Mouse (Mus musculus) Patski (cell line): ENCODE measurements at regions not wholly inside any gene's neighbourhood (a gene's known extent, or its start where the extent isn't known, plus 50 kb on each side); places are given as distances from the start of the nearest gene placed in this dataset.

ENCODE experiments used
- ATAC-seq: fragments of 100-300 bp; one replicate; pipeline ENCODE4 v1.8.0; 2021
- CTCF ChIA-PET: fragments of 350-600 bp; sonication (Branson Sonifier 250); formaldehyde crosslinking; loops from one replicate; lab custom pipeline; 2022; ENCODE audit warnings: inconsistent platforms; lab: Charles Lee
- POLR2A ChIA-PET: fragments of 350-600 bp; sonication (Branson Sonifier 250); formaldehyde crosslinking; loops from one replicate; lab custom pipeline; 2022; ENCODE audit warnings: antibody characterized with exemption, inconsistent platforms; lab: Charles Lee
- DNase-seq: peaks from one replicate; pipeline ENCODE4 v3.0.0-alpha.2; 2011; ENCODE audit warnings: low read depth, low spot score
- H3K27me3 ChIP-seq: fragments of 371-371 bp; one replicate; pipeline ENCODE4 v1.5.1; 2021
- CTCF ChIP-seq: fragments of 100-300 bp; IDR thresholded peaks from one replicate; pipeline ENCODE4 v1.5.1; 2021
- in situ Hi-C: fragments of 300-500 bp; cut with MboI; formaldehyde crosslinking; loops from 3 replicates; pipeline ENCODE4 v1.11.1; 2018; ENCODE audit warnings: low pct_unique_long_range_greater_than_20kb, mixed read lengths

GRCm38 (mm10) chr3:62159031-62159430, 179.1 kb upstream of the Arhgef26 start:
- H3K27me3 ChIP-seq, result no peaks in the 10 kb centered on the region
- TF ChIP-seq CTCF, result no peak
- POLR2A ChIA-PET, result no interaction called here
- in situ Hi-C loops, result no loop called here
- CTCF ChIA-PET, result no interaction called here
- DNase-seq, result peak; percentile 82
- ATAC-seq, result peak; percentile 99

GRCm38 (mm10) chr3:62170647-62171046, 167.5 kb upstream of the Arhgef26 start:
- CTCF ChIA-PET, result no interaction called here
- ATAC-seq (no peak), DNase-seq (no peak)
- POLR2A ChIA-PET, result no interaction called here
- in situ Hi-C loops, result no loop called here
- no peak for TF ChIP-seq CTCF
- H3K27me3 ChIP-seq, result no peaks in the 10 kb centered on the region

DNA sequence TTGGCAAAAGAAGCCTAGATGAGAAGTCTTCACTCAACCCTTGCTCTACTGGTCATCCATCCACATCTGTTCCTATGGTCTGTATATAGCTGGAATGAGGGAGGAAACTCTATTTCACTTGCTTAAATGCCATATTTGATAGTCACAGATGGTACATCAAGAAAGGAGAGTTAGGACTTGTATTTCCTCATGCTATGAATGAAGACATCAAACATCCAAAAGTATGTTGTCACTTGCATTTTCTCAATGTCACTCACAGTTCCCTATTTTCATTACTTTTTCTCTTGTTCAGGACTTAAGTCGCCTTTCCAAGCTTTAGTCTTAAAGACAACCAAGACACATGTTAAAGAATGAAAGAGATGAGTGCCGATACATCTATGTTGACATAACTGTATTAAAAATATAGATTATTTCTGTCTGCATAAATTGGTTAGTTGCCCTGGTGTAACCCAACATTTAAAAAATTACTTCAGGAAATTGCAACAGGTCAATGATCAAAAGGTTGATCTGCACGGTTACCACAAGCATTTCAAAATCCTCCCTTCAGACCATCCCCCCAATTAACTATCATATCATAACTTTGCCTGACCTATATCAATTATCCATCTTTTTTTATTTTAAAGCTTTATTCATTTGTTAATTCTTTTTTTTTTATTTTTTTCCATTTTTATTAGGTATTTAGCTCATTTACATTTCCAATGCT, 150.2 kb upstream of the Arhgef26 start:
- TF ChIP-seq CTCF, result no peak
- in situ Hi-C loops, result no loop called here
- ChIA-PET CTCF (no interaction called here), POLR2A (no interaction called here)
- no peak for DNase-seq
- no peak for ATAC-seq
- H3K27me3 ChIP-seq, result no peaks in the 10 kb centered on the region

DNA sequence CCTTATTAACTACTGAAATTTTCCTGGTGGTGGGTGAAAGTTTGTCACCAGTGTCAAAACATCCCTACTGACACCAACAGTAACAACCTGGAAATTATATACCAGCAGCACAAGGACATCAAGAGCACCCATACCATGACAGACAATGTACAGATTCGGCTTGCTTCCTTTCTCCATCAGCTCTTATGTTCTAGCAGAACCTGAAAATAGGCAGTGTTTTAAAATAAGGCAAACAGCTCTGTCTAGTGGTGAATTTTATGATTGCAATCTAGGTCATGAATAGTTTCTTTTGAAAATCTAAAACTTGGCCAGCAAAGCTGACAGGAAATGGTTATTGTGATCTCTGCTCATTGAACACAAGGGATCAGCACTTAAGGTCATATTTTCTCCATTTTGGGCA, 145.7 kb upstream of the Arhgef26 start:
- in situ Hi-C loops, result loop anchor here (5.0 kb wide), 1 partner anchor 950 kb away; no protein-coding TSS in a partner anchor
- CTCF ChIA-PET, result interaction anchor here (0.9 kb wide), 2 partner anchors 17 to 947 kb away, joined by 3 read pairs; no protein-coding TSS in a partner anchor
- DNase-seq (no peak), ATAC-seq (no peak)
- peak; percentile 50 for TF ChIP-seq CTCF
- H3K27me3 ChIP-seq, result peaks cover 16% of the 10 kb centered on the region
- POLR2A ChIA-PET, result no interaction called here

DNA sequence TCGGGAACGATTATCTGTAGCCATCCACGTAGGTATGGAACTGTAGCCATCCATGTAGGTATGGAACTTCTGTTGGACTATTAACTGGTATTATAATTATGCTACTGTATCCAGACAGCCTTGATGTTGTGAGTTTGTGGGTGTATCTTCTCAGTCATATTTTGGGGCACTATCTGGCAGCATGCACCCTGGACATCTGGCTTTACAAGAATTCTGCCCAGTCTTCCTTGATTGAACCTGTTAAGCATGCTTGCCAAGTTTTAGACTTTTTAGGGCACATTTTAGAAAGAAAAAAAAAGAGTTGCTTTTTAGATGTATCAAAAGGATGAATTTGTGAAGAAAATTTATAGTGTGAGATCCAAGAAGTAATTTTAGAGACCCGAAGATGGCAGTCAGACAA, 143.7 kb upstream of the Arhgef26 start:
- in situ Hi-C loops, result loop anchor here (5.0 kb wide), 1 partner anchor 952 kb away; no protein-coding TSS in a partner anchor
- CTCF ChIA-PET, result no interaction called here

GRCm38 (mm10) chr3:62196679-62197078, 141.5 kb upstream of the Arhgef26 start:
- in situ Hi-C loops, result no loop called here
- no peak for TF ChIP-seq CTCF
- no peak for DNase-seq
- peaks cover 16% of the 10 kb centered on the region for H3K27me3 ChIP-seq
- ATAC-seq, result no peak
- ChIA-PET CTCF (no interaction called here), POLR2A (no interaction called here)

More for the DNA sequence above, 143.7 kb upstream of the Arhgef26 start:
- POLR2A ChIA-PET, result no interaction called here
- no peak for ATAC-seq
- no peak for TF ChIP-seq CTCF
- DNase-seq, result no peak
- H3K27me3 ChIP-seq, result peaks cover 16% of the 10 kb centered on the region

DNA sequence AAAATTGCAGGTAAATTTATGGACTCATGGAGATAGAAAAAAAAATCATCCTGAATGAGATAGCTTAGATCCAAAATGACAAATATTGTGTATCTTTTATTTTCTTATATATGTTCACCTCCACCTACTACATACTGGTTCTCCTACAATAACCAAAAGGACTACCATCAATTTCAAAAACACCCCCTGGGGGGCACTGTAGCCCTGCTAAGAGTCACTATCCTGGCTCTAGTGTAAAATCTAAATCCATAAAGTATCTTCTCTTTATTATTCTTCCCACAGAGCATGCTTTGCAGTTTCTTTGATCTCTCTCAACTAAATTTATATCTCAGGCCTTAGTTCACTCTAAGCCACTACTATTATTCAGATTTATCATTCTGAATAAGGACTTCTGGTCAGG, 122.3 kb upstream of the Arhgef26 start:
- peak; percentile 36 for TF ChIP-seq CTCF
- in situ Hi-C loops, result loop anchor here (5.0 kb wide), 1 partner anchor 241 kb away; no protein-coding TSS in a partner anchor
- CTCF ChIA-PET, result interaction anchor here (1.8 kb wide), 1 partner anchor 244 kb away, joined by 6 read pairs; no protein-coding TSS in a partner anchor
- DNase-seq, result no peak
- ATAC-seq, result no peak
- POLR2A ChIA-PET, result no interaction called here
- H3K27me3 ChIP-seq, result no peaks in the 10 kb centered on the region

DNA sequence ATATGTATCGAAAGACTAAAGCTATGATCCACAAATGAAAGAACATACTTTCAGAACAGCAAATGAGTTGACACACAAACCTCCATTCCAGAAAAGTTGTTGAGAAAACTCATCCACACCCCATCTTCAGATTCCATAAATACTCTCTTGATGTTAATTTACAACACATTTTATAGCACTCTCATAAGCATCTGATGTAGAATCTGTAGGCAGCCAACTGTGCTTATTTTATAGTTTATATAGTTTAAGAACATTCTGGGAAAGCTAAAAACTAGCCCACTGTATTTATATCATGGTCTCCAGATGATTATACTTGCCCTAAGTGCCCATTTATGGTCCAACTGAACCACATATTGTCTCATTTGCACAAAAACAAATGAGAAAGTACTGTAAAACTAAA, 120.8 kb upstream of the Arhgef26 start:
- ChIA-PET POLR2A (no interaction called here), CTCF (interaction anchor here (0.7 kb wide), 1 partner anchor 14 kb away, joined by 3 read pairs; no protein-coding TSS in a partner anchor)
- no peak for TF ChIP-seq CTCF
- in situ Hi-C loops, result loop anchor here (5.0 kb wide), 1 partner anchor 240 kb away; no protein-coding TSS in a partner anchor
- ATAC-seq, result no peak
- H3K27me3 ChIP-seq, result no peaks in the 10 kb centered on the region
- no peak for DNase-seq

- ChIA-PET POLR2A (interaction anchor here (0.6 kb wide), 1 partner anchor 828 kb away, joined by 3 read pairs; no protein-coding TSS in a partner anchor), CTCF (no interaction called here)
- no peak for TF ChIP-seq CTCF
- ATAC-seq (no peak), DNase-seq (no peak)
- in situ Hi-C loops, result no loop called here
- no peaks in the 10 kb centered on the region for H3K27me3 ChIP-seq
These were observed 110.4 kb upstream of the Arhgef26 start for GRCm38 (mm10) chr3:62227697-62228096.

- no peak for TF ChIP-seq CTCF
- ChIA-PET POLR2A (interaction anchor here (0.6 kb wide), 1 partner anchor 828 kb away, joined by 3 read pairs; no protein-coding TSS in a partner anchor), CTCF (no interaction called here)
- DNase-seq (no peak), ATAC-seq (no peak)
- H3K27me3 ChIP-seq, result no peaks in the 10 kb centered on the region
- in situ Hi-C loops, result no loop called here
These were observed 110.0 kb upstream of the Arhgef26 start for GRCm38 (mm10) chr3:62228156-62228555.

GRCm38 (mm10) chr3:62241031-62241430, 97.1 kb upstream of the Arhgef26 start:
- no peak for TF ChIP-seq CTCF
- ATAC-seq, result no peak
- ChIA-PET CTCF (no interaction called here), POLR2A (no interaction called here)
- no peaks in the 10 kb centered on the region for H3K27me3 ChIP-seq
- no peak for DNase-seq
- in situ Hi-C loops, result no loop called here
